Mouse (Mus musculus): ENCODE measurements around the gene Frmd4a. TPM values are rescaled to one million over a fixed set of nuclear protein-coding genes. Genes with fewer than 3 reads are reported as not detected.

Frmd4a gene
- polyA plus RNA-seq (2017; shearing (Covaris generic)) = 1.1 TPM

GRCm38 (mm10) chr2:4017528-4018288 is at the start of gene Frmd4a:
Gene Frmd4a, plus strand, starts transcription at chr2:4017717.

GRCm38 (mm10) chr2:4651500-4652285 is 634.2 kb downstream of the Frmd4a start, which contains the start of gene Prpf18:
Gene Prpf18, minus strand, starts transcription at chr2:4652113.

All from inflammation-experienced regulatory T-cells, adult 16 weeks (primary cell).